14 mouse cellular contexts compared by ENCODE assay signal in genomic region chr13:83728421-83729010, GRCm38 (mm10).
DNase-seq lines count a peak whose midpoint lies in the region; ATAC-seq and TF ChIP-seq lines count a peak whose summit lies in the region.
"Had no signal": no experiment of that assay in that cellular context is flagged by ENCODE, and none has a peak within 500 bp of the region (broad histone marks: within the 10 kb centered on the region; RNA-seq: fewer than 3 reads in every experiment).

No protein-coding gene starts in this region.

- TF ChIP-seq EP300 in CH12.LX (IDR thresholded peaks at IDR 0.05; ENCODE audit: low read length): no peak
- no peak for TF ChIP-seq EP300 in MEL (IDR thresholded peaks at IDR 0.05; ENCODE audit: low read depth in 1 of 2, low read length in 2 of 2)

- no peak for TF ChIP-seq POLR2A in CH12.LX (IDR thresholded peaks at IDR 0.05; ENCODE audit: low read depth, low read length)
- TF ChIP-seq POLR2A in MEL (IDR thresholded peaks at IDR 0.05; ENCODE audit: control insufficient read depth in 1 of 2, insufficient read depth in 1 of 2, low read depth in 1 of 2, low read length in 2 of 2, poor library complexity in 1 of 2): no peak

- no peaks in the 10 kb centered on the region; the same call in 1 of the 2 replicates for H3K79me2 ChIP-seq in CH12.LX (replicated peaks; ENCODE audit: control insufficient read depth, extremely low read depth, insufficient read depth, poor library complexity, severe bottlenecking)
- H3K79me2 ChIP-seq in MEL (ENCODE audit: control insufficient read depth, insufficient read depth, low read length, poor library complexity): peaks cover 24% of the 10 kb centered on the region

- no peak for TF ChIP-seq RAD21 in CH12.LX (IDR thresholded peaks at IDR 0.05; ENCODE audit: low read depth, low read length)
- no peak for TF ChIP-seq RAD21 in MEL (IDR thresholded peaks at IDR 0.05; ENCODE audit: low read depth, low read length)

- H3K4me1 ChIP-seq in CH12.LX (ENCODE audit: control insufficient read depth in 1 of 2, insufficient read depth in 2 of 2) (peaks cover 2 to 12% of the 10 kb centered on the region in 2 experiments; a peak in 2 of 4 replicates), MEL (ENCODE audit: control insufficient read depth in 1 of 2, insufficient read depth in 2 of 2, low read length in 2 of 2) (peaks cover 2 to 4% of the 10 kb centered on the region in 2 experiments; a peak in 1 of 4 replicates)
- H3K4me1 ChIP-seq in forebrain, postnatal 0 days (ENCODE audit: insufficient read depth): no peaks in the 10 kb centered on the region
- H3K4me1 ChIP-seq in midbrain, embryonic 15.5 days: no peaks in the 10 kb centered on the region
- H3K4me1 ChIP-seq in intestine, embryonic 16.5 days (ENCODE audit: control insufficient read depth, insufficient read depth, low read length): peaks cover 10% of the 10 kb centered on the region

- DNase-seq in CH12.LX (ENCODE audit: extremely low read depth) (no peak), MEL (ENCODE audit: low read depth, low spot score) (peak; percentile 57)
- no peak for DNase-seq in forebrain, postnatal 0 days
- DNase-seq in heart, adult 11 months: no peak
- no peak for DNase-seq in spleen, postnatal 4 days (ENCODE audit: low spot score in 2 of 2)
- DNase-seq: adrenal gland, postnatal 10 days; cerebellum, adult 11-12 months; gastrocnemius, postnatal 25 days; lung, adult 18-20 months had no signal

- H3K36me3 ChIP-seq in CH12.LX (replicated peaks in 1 of 2; ENCODE audit: control insufficient read depth in 1 of 2, insufficient read depth in 1 of 2, low read length in 1 of 2) (peaks cover 0 to 29% of the 10 kb centered on the region in 2 experiments), MEL (ENCODE audit: control insufficient read depth in 1 of 2, insufficient read depth in 2 of 2, low read length in 2 of 2) (peaks cover 0 to 2% of the 10 kb centered on the region in 2 experiments; a peak in 1 of 4 replicates)
- H3K36me3 ChIP-seq in forebrain, postnatal 0 days (ENCODE audit: insufficient read depth): peaks cover 3% of the 10 kb centered on the region; the same call in 1 of the 2 replicates
- no peaks in the 10 kb centered on the region for H3K36me3 ChIP-seq in midbrain, embryonic 15.5 days (replicated peaks)
- no peaks in the 10 kb centered on the region for H3K36me3 ChIP-seq in intestine, embryonic 16.5 days (ENCODE audit: control insufficient read depth, insufficient read depth, low read length)
- H3K36me3 ChIP-seq: kidney, embryonic 15.5 days; limb, embryonic 10.5 days had no signal

- H3K9ac ChIP-seq in CH12.LX (ENCODE audit: insufficient read depth, low read depth): no peak overlapping the region
- H3K9ac ChIP-seq in MEL (ENCODE audit: control insufficient read depth, low read depth, low read length, poor library complexity, severe bottlenecking): peak overlapping the region; percentile 97
- H3K9ac ChIP-seq in forebrain, postnatal 0 days: peak overlapping the region; percentile 100
- peak overlapping the region; percentile 74 for H3K9ac ChIP-seq in midbrain, embryonic 15.5 days
- no peak overlapping the region for H3K9ac ChIP-seq in intestine, embryonic 16.5 days (ENCODE audit: low read depth, low read length)

- H3K27me3 ChIP-seq in CH12.LX (replicated peaks) (no peaks in the 10 kb centered on the region), MEL (ENCODE audit: control insufficient read depth in 1 of 2, insufficient read depth in 2 of 2, low read length in 2 of 2) (no peaks in the 10 kb centered on the region)
- no peaks in the 10 kb centered on the region for H3K27me3 ChIP-seq in forebrain, postnatal 0 days (ENCODE audit: insufficient read depth, low read length)
- no peaks in the 10 kb centered on the region for H3K27me3 ChIP-seq in midbrain, embryonic 15.5 days (replicated peaks)
- peaks cover 71% of the 10 kb centered on the region for H3K27me3 ChIP-seq in intestine, embryonic 16.5 days (replicated peaks; ENCODE audit: control insufficient read depth, insufficient read depth, low read length)

- dilution Hi-C loops in CH12.LX (cut with MboI; ENCODE audit: extremely low pct_ligation_motif_present, extremely low pct_unique_long_range_greater_than_20kb, low sequenced_read_pairs): no loop called here

- peaks cover 11% of the 10 kb centered on the region for H3K9me3 ChIP-seq in CH12.LX (replicated peaks; ENCODE audit: low read length)
- H3K9me3 ChIP-seq in MEL (replicated peaks; ENCODE audit: insufficient read depth, low read length): no peaks in the 10 kb centered on the region
- H3K9me3 ChIP-seq in forebrain, postnatal 0 days (ENCODE audit: low read length): no peaks in the 10 kb centered on the region
- no peaks in the 10 kb centered on the region for H3K9me3 ChIP-seq in midbrain, embryonic 15.5 days
- no peaks in the 10 kb centered on the region for H3K9me3 ChIP-seq in intestine, embryonic 16.5 days (ENCODE audit: control insufficient read depth, low read length)
- H3K9me3 ChIP-seq: kidney, embryonic 15.5 days; limb, embryonic 10.5 days had no signal

- no peak overlapping the region for H3K4me2 ChIP-seq in CH12.LX (ENCODE audit: insufficient read depth, low read depth, poor library complexity, severe bottlenecking)
- peak overlapping the region; percentile 71 for H3K4me2 ChIP-seq in forebrain, postnatal 0 days (ENCODE audit: low read depth)
- peak overlapping the region; percentile 62 for H3K4me2 ChIP-seq in midbrain, embryonic 15.5 days
- no peak overlapping the region for H3K4me2 ChIP-seq in intestine, embryonic 16.5 days (ENCODE audit: low read depth, low read length)

- 1% methylated on average over 5 of the region's 5 CpGs for WGBS in forebrain, postnatal 0 days
- WGBS in midbrain, embryonic 15.5 days: 4% methylated on average over 5 of the region's 5 CpGs
- WGBS in intestine, embryonic 16.5 days: 11% methylated on average over 5 of the region's 5 CpGs

- TF ChIP-seq CTCF in CH12.LX (conservative IDR thresholded peaks at IDR 0.05 in 1 of 2, IDR thresholded peaks at IDR 0.05 in 1 of 2; ENCODE audit: low read depth in 2 of 2, low read length in 2 of 2): no peak
- no peak for TF ChIP-seq CTCF in MEL (IDR thresholded peaks at IDR 0.05 in 2 of 3, conservative IDR thresholded peaks at IDR 0.05 in 1 of 3; ENCODE audit: control insufficient read depth in 1 of 3, insufficient read depth in 1 of 3, low read depth in 2 of 3, low read length in 3 of 3, poor library complexity in 1 of 3, severe bottlenecking in 1 of 3)
- no peak for TF ChIP-seq CTCF in forebrain, postnatal 0 days (IDR thresholded peaks at IDR 0.05; ENCODE audit: low read depth)

- in situ Hi-C loops in CH12.LX (cut with MboI; ENCODE audit: low pct_ligation_motif_present, low pct_unique_long_range_greater_than_20kb, low sequenced_read_pairs): no loop called here

- H3K4me3 ChIP-seq in CH12.LX (replicated peaks in 1 of 3; ENCODE audit: low read depth in 2 of 3, low read length in 2 of 3, poor library complexity in 1 of 3) (peak overlapping the region in 2 of 3 experiments; percentile 0 to 17), MEL (ENCODE audit: control insufficient read depth in 1 of 2, insufficient read depth in 1 of 2, low read depth in 2 of 2, low read length in 2 of 2) (peak overlapping the region; percentile 5 to 87; a peak in 3 of 4 replicates)
- peak overlapping the region; percentile 67 for H3K4me3 ChIP-seq in forebrain, postnatal 0 days (ENCODE audit: low read depth, low read length)
- peak overlapping the region; percentile 50 for H3K4me3 ChIP-seq in midbrain, embryonic 15.5 days
- no peak overlapping the region for H3K4me3 ChIP-seq in intestine, embryonic 16.5 days (ENCODE audit: low read length)
- H3K4me3 ChIP-seq: erythroblast, embryonic 14.5 days had no signal

- H3K27ac ChIP-seq in CH12.LX (ENCODE audit: insufficient read depth, low read depth) (no peak overlapping the region), MEL (ENCODE audit: control insufficient read depth, low read depth, low read length) (peak overlapping the region; percentile 41)
- peak overlapping the region; percentile 100 for H3K27ac ChIP-seq in forebrain, postnatal 0 days (ENCODE audit: low read depth, low read length)
- peak overlapping the region; percentile 98 for H3K27ac ChIP-seq in midbrain, embryonic 15.5 days
- no peak overlapping the region for H3K27ac ChIP-seq in intestine, embryonic 16.5 days (ENCODE audit: low read length)
- H3K27ac ChIP-seq: limb, embryonic 10.5 days had no signal

- ATAC-seq in forebrain, postnatal 0 days: no peak
- ATAC-seq in midbrain, embryonic 15.5 days (replicated peaks): no peak
- ATAC-seq in intestine, embryonic 16.5 days: no peak

TF ChIP-seq in CH12.LX, 34 proteins besides CTCF, POLR2A, EP300 and RAD21 (continues in another document):
- TF ChIP-seq NRF1 (IDR thresholded peaks at IDR 0.05; ENCODE audit: low read depth, low read length) (no peak), MEF2A (IDR thresholded peaks at IDR 0.05; ENCODE audit: borderline replicate concordance, low read depth, low read length) (no peak), ZC3H11A (IDR thresholded peaks at IDR 0.05; ENCODE audit: low read depth, low read length) (no peak), ELF1 (IDR thresholded peaks at IDR 0.05; ENCODE audit: low read depth, low read length) (no peak), RCOR1 (conservative IDR thresholded peaks at IDR 0.05; ENCODE audit: low read depth, low read length) (no peak), JUND (conservative IDR thresholded peaks at IDR 0.05; ENCODE audit: low read depth, low read length) (no peak), POLR2AphosphoS2 (IDR thresholded peaks at IDR 0.05; ENCODE audit: low read depth, low read length) (no peak), GABPA (IDR thresholded peaks at IDR 0.05; ENCODE audit: insufficient replicate concordance, low read depth, low read length) (no peak), SIN3A (IDR thresholded peaks at IDR 0.05; ENCODE audit: low read length) (no peak), TBP (conservative IDR thresholded peaks at IDR 0.05; ENCODE audit: low read depth, low read length) (no peak), MYC (IDR thresholded peaks at IDR 0.05; ENCODE audit: low read depth, low read length) (no peak)

TF ChIP-seq in MEL, 35 proteins besides CTCF, POLR2A, EP300 and RAD21:
- TF ChIP-seq MYC (IDR thresholded peaks at IDR 0.05; ENCODE audit: low read depth, low read length) (0 out of 2 replicates have a peak, but pooled peaks have one; percentile 28), HCFC1 (IDR thresholded peaks at IDR 0.05; ENCODE audit: low read depth, low read length) (no peak), E2F4 (IDR thresholded peaks at IDR 0.05; ENCODE audit: borderline replicate concordance, low read depth, low read length) (no peak), MAZ (IDR thresholded peaks at IDR 0.05; ENCODE audit: low read depth, low read length) (no peak), CHD1 (IDR thresholded peaks at IDR 0.05; ENCODE audit: low read depth, low read length) (no peak)

Comparison
In these comparisons a context has a peak if more than half of its experiments do, and no peak if none do; other contexts are left out.
1. H3K27ac ChIP-seq: peak in MEL (single experiment), forebrain, postnatal 0 days (single experiment) and midbrain, embryonic 15.5 days (single experiment); none in CH12.LX (single experiment) and intestine, embryonic 16.5 days (single experiment).
2. H3K4me2 ChIP-seq: peak in forebrain, postnatal 0 days (single experiment) and midbrain, embryonic 15.5 days (single experiment); none in CH12.LX (single experiment) and intestine, embryonic 16.5 days (single experiment).
3. H3K9ac ChIP-seq: peak in MEL (single experiment), forebrain, postnatal 0 days (single experiment) and midbrain, embryonic 15.5 days (single experiment); none in CH12.LX (single experiment) and intestine, embryonic 16.5 days (single experiment).
4. Of the 35 proteins assayed by ChIP-seq in both MEL and CH12.LX: peak only in MEL: MYC; only in CH12.LX: none; in both: none; in neither: 34.